Mouse (Mus musculus) hindbrain, embryonic 16.5 days (tissue): ENCODE data around the gene Dnm2. TPM values are rescaled to one million over a fixed set of nuclear protein-coding genes. Genes with fewer than 3 reads are reported as not detected.
A peak's percentile ranks its signal among the peaks of the same experiment; 100 is the strongest.
"Not testable (repeated sequence)": the region's sequence is repeated elsewhere in the genome, so short reads cannot be mapped to it uniquely, and the experiment has no call there.

Experiments used
- ATAC-seq: fragments of 200-750 bp; cut with Nextera tagmentation; 2 replicates; pipeline ENCODE4 v1.8.0; 2017; ENCODE audit warnings: moderate TSS enrichment, moderate library complexity
- H3K27ac ChIP-seq: fragments of 300-500 bp; sonication (generic); 2 replicates; pipeline ENCODE4 v1.5.1; 2014; ENCODE audit warnings: low read depth, mild to moderate bottlenecking, control low read depth, low read length, moderate library complexity
- H3K27me3 ChIP-seq: fragments of 300-500 bp; sonication (generic); replicated peaks from 2 replicates; pipeline ENCODE4 v1.6.1; 2014; ENCODE audit warnings: low read length; ENCODE audit not compliant: control insufficient read depth, insufficient read depth
- H3K36me3 ChIP-seq: fragments of 300-500 bp; sonication (generic); 2 replicates; pipeline ENCODE4 v1.6.1; 2014; ENCODE audit warnings: mild to moderate bottlenecking, low read length, moderate library complexity, mixed read lengths; ENCODE audit not compliant: control insufficient read depth, insufficient read depth
- H3K4me1 ChIP-seq: fragments of 300-500 bp; sonication (generic); 2 replicates; pipeline ENCODE4 v1.6.1; 2014; ENCODE audit warnings: low read depth, low read length; ENCODE audit not compliant: control insufficient read depth, insufficient read depth
- H3K4me2 ChIP-seq: fragments of 300-500 bp; sonication (generic); 2 replicates; pipeline ENCODE4 v1.6.1; 2014; ENCODE audit warnings: mild to moderate bottlenecking, low read length, control low read depth, moderate library complexity
- H3K4me3 ChIP-seq: fragments of 300-500 bp; sonication (generic); 2 replicates; pipeline ENCODE4 v1.5.1; 2014; ENCODE audit warnings: mild to moderate bottlenecking, low read length, control low read depth, moderate library complexity
- H3K9ac ChIP-seq: fragments of 300-500 bp; sonication (generic); 2 replicates; pipeline ENCODE4 v1.6.1; 2014; ENCODE audit warnings: low read depth, mild to moderate bottlenecking, control low read depth, low read length, moderate library complexity
- H3K9me3 ChIP-seq: fragments of 300-500 bp; sonication (generic); 2 replicates; pipeline ENCODE4 v1.6.1; 2014; ENCODE audit warnings: mild to moderate bottlenecking, low read length, moderate library complexity; ENCODE audit not compliant: control insufficient read depth
- WGBS: fragments of 180-500 bp; shearing (Covaris S2); extraction: QIAGEN DNeasy Blood & Tissue Kit; methylation state at CpG from one replicate; pipeline ENCODE4 v1.1.7; 2014; 5-methylcytosine and 5-hydroxymethylcytosine counted together
- polyA plus RNA-seq: library from polyadenylated mRNA; unstranded; fragments of >200 nt; fragmentation: Nextera tagmentation; extraction: Ambion mirVana; gene quantifications from 2 replicates; pipeline ENCODE4 v1.2.1, GENCODE M21; 2015

Dnm2 gene
- polyA plus RNA-seq, 1 experiment from 2014 or later: 61.9 TPM

DNA sequence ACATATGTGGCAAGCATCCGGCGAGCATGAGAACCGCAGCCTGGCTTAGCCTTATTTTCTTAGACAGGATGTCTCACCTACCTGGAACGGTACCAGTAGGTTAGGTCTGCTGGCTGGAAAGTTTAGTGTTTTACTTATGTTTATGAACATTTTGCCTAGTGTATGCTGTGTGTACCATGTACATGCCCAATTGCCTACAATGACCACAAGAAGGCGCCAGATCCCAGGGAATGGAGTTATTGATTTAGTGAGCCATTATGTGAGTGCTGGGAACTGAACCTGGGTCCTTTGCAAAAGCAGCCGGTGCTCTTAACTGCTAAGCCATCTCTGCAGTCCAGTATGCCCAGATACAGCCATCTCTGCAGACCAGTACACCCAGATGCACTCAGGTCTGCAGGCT lies 53.0 kb downstream of the Dnm2 start:
- no peak overlapping the region for H3K27ac ChIP-seq
- no peak overlapping the region for H3K4me2 ChIP-seq
- no peaks in the 10 kb centered on the region for H3K4me1 ChIP-seq
- no peak overlapping the region for H3K9ac ChIP-seq
- WGBS: 99% methylated on average over 6 of the region's 6 CpGs
- H3K36me3 ChIP-seq: peaks cover 52% of the 10 kb centered on the region
- no peak for ATAC-seq
- no peak overlapping the region for H3K4me3 ChIP-seq
- no peaks in the 10 kb centered on the region for H3K9me3 ChIP-seq
- no peaks in the 10 kb centered on the region for H3K27me3 ChIP-seq

DNA sequence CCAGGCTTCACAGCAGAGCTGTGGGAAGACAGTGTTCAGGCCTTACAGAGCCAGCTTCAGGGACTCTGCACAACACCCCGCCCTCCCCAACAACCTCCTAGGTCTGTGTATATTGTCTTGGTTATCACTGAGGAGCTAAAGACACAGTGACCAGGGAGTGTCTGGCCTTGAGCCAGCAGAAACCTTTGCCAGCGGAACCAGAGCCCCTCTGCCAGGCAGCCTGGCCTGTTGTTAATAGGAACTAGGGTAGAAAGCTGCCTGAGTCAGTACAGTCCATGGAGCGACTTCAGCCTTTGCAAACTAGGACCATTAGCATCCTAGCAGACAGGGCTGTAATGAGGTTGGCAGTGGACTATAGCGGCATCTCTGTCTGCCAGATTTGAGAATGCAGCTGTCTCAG lies 59.4 kb downstream of the Dnm2 start:
- Histone ChIP-seq H3K4me2 (no peak overlapping the region), H3K36me3 (peaks cover 38% of the 10 kb centered on the region), H3K9ac (no peak overlapping the region), H3K27ac (no peak overlapping the region), H3K4me3 (no peak overlapping the region), H3K27me3 (no peaks in the 10 kb centered on the region), H3K9me3 (no peaks in the 10 kb centered on the region), H3K4me1 (no peaks in the 10 kb centered on the region)
- 79% methylated on average over 4 of the region's 4 CpGs for WGBS
- peak; percentile 52; the same call in 1 of the 2 replicates for ATAC-seq

DNA sequence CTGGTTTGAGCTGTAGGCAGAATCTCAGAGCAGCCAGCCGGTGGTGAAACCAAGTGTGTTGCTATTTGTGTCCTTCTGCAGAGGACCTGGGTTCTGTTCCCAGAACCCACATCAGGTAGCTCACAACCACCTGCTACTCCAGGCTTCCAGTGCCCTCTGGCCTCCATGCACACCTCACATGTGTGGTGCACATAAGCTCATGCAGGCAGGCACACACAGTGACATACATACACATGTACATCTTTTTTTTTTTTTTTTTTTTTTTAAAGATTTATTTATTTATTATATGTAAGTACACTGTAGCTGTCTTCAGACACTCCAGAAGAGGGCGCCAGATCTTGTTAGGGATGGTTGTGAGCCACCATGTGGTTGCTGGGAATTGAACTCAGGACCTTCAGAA lies 63.5 kb downstream of the Dnm2 start:
- not testable (repeated sequence) for H3K4me3 ChIP-seq
- 95% methylated on average over 1 of the region's 2 CpGs for WGBS

DNA sequence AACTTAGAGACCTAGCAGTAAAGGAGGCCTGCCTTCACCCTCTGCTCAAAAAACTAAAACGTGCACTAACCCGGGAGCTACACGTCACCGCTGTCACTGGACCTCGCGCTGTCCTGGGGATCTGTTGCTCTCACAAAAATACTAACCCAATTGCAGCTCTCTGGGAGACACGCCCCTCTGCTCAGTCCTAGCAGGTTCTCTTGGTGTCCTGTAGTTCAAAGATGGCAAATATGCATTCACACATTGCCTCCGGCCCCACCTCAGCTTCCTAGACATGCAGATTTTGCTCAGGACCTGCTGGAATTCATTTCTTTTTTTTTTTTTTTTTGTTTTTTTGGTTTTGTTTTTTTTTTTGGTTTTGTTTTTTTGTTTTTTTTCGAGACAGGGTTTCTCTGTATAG lies 66.0 kb downstream of the Dnm2 start:
- Histone ChIP-seq H3K4me2 (no peak overlapping the region), H3K27me3 (no peaks in the 10 kb centered on the region), H3K36me3 (peaks cover 17% of the 10 kb centered on the region), H3K9ac (no peak overlapping the region), H3K9me3 (no peaks in the 10 kb centered on the region), H3K27ac (no peak overlapping the region), H3K4me3 (no peak overlapping the region), H3K4me1 (no peaks in the 10 kb centered on the region)
- WGBS: 94% methylated on average over 9 of the region's 9 CpGs
- ATAC-seq: no peak

More for the DNA sequence above, 63.5 kb downstream of the Dnm2 start:
- not testable (repeated sequence) for ATAC-seq, H3K9me3 ChIP-seq, H3K4me1 ChIP-seq, H3K27ac ChIP-seq, H3K27me3 ChIP-seq, H3K4me2 ChIP-seq, H3K9ac ChIP-seq
- H3K36me3 ChIP-seq: peaks cover 16% of the 10 kb centered on the region

DNA sequence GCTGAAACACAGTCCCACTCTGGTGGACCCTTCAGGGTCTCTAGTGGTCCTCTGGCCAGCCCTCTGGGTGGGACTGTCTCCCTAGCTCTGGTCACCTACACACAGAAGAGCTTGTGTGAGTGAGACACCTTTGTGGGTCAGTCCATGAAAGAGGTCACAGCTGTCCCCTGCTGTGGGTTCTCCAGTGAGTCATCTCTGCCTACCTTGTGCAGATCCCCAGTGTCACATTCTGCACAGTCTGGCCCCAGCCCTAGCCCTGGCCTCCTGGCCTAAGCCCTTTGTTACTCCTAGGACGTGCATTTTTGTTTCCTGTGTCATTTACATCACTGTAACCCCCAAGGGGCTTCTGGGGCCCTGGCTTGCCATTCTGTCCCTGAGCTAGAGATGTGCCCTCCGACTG lies 69.2 kb downstream of the Dnm2 start:
- Histone ChIP-seq H3K4me1 (no peaks in the 10 kb centered on the region), H3K9me3 (no peaks in the 10 kb centered on the region), H3K4me3 (no peak overlapping the region), H3K27me3 (no peaks in the 10 kb centered on the region), H3K27ac (no peak overlapping the region), H3K9ac (no peak overlapping the region), H3K4me2 (no peak overlapping the region), H3K36me3 (peaks cover 6% of the 10 kb centered on the region)
- 42% methylated on average over 2 of the region's 2 CpGs for WGBS
- ATAC-seq: no peak

DNA sequence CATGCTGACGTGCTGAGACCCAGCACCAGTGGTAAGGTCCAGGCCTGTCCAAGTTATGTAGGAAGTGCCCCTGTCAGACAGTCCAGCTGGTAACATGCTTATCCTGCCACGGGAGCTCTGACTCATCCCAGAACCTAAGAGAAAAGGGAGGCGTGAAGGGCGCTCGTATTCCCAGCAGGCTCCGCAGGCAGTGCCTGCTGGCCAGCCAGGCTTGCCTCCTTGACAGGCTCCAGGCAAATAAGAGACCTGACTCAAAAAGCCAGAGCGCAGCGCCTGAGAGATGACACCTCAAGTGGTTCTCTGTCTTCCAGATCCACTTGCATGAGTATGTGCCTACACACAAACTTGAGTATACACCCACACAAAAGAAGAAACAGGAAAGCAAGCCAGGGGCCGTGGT lies 70.0 kb downstream of the Dnm2 start:
- WGBS: 82% methylated on average over 9 of the region's 9 CpGs
- Histone ChIP-seq H3K27ac (no peak overlapping the region), H3K27me3 (no peaks in the 10 kb centered on the region), H3K36me3 (peaks cover 7% of the 10 kb centered on the region), H3K9me3 (no peaks in the 10 kb centered on the region), H3K4me2 (no peak overlapping the region), H3K9ac (no peak overlapping the region), H3K4me3 (no peak overlapping the region), H3K4me1 (no peaks in the 10 kb centered on the region)
- no peak for ATAC-seq

DNA sequence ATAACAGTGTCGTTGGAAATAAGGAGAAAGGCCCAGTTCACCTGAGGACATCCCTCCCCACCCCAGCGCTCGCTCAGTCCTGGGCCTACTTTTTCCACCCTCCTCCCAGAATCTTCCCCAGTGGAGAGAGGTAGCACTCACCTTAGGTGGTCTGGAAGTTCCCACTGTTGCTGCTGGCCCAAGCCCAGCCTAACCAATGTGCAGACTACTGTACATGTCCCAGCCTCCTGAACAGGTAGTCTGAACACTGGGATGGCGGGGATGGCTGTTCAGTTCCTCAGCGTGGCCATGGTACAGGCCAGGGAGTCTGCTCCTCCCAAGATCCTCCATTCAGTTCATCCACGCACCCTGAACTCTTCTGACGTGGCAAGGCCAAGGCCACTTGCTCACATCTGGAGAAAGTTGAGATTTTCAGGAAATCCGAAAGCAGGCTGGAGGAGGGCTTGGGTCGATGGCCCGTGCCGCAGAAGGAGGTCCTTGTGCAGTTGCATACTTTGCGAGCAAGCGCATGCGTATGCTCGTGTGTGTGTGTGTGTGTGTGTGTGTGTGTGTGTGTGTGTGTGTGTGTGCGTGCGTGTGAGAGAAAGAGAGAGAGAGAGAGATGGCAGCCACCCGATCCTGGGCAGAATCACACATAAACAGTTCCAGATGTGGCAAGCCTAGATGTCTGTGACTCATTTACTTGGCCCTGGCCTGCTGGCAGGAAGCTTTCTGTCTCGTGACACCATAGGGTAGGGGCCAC lies 71.8 kb downstream of the Dnm2 start:
- Histone ChIP-seq H3K4me3 (no peak overlapping the region), H3K9ac (no peak overlapping the region), H3K4me1 (no peaks in the 10 kb centered on the region), H3K27ac (no peak overlapping the region), H3K9me3 (no peaks in the 10 kb centered on the region), H3K4me2 (no peak overlapping the region), H3K27me3 (no peaks in the 10 kb centered on the region), H3K36me3 (peaks cover 9% of the 10 kb centered on the region)
- no peak for ATAC-seq
- WGBS: 90% methylated on average over 17 of the region's 19 CpGs

DNA sequence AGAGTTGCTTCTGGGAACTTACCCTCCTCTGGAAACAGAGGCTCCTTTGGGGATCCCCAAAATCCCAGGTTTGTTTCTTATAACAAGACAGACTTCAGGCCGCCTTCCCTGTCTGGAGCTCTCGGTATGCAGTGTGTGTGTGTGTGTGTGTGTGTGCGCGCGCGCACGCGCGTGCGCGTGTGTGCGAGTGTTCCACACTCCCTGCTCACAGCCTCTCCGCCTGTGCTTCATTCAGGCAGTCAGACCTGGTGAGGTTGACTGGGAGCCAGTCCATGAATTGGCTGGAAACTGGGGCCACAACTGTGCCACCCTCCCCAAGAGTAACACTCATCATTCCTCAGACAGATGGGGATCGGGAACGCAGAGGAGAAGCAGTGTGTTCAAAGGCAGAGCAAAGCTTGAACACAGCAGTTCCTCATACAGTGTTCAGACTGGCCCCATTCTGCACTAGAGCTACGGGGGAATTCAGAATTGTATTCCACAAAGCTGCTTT lies 72.4 kb downstream of the Dnm2 start:
- Histone ChIP-seq H3K9me3 (no peaks in the 10 kb centered on the region), H3K4me1 (no peaks in the 10 kb centered on the region), H3K9ac (no peak overlapping the region), H3K27me3 (no peaks in the 10 kb centered on the region), H3K27ac (no peak overlapping the region), H3K4me2 (no peak overlapping the region), H3K36me3 (peaks cover 9% of the 10 kb centered on the region), H3K4me3 (no peak overlapping the region)
- 96% methylated on average over 16 of the region's 16 CpGs for WGBS
- ATAC-seq: no peak

DNA sequence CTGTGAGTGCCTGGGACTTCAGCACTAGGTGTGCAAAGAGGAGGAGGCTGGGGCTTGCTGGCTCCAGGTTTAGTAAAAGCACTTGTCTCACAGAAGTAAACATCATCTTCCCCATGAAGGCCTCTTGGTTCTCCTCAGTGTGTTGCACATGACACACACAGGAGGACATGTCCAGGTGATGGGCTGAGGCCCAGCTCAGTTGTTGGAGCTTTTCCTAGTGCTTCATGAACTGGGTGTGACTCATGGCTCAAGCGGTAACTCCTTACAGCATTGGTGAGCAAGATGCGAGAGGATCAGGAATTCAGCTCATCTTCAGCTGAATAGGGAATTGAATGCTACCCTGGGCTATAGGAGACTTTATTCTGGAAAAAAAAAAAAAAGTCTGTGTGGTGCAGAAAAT lies 73.0 kb downstream of the Dnm2 start:
- no peak overlapping the region for H3K27ac ChIP-seq
- 92% methylated on average over 2 of the region's 2 CpGs for WGBS

More for the DNA sequence above, 73.0 kb downstream of the Dnm2 start:
- no peak overlapping the region for H3K9ac ChIP-seq
- ATAC-seq: no peak
- H3K36me3 ChIP-seq: peaks cover 11% of the 10 kb centered on the region
- H3K4me2 ChIP-seq: no peak overlapping the region
- H3K9me3 ChIP-seq: no peaks in the 10 kb centered on the region
- H3K4me3 ChIP-seq: no peak overlapping the region
- no peaks in the 10 kb centered on the region for H3K27me3 ChIP-seq
- H3K4me1 ChIP-seq: no peaks in the 10 kb centered on the region
